Mouse (Mus musculus) CH12.LX (cell line): ENCODE measurements around the gene Erg28. TPM values are rescaled to one million over a fixed set of nuclear protein-coding genes. Genes with fewer than 3 reads are reported as not detected.

ENCODE experiments used
- DNase-seq: peaks from one replicate; pipeline ENCODE4 v3.0.0-alpha.2; 2013; ENCODE audit errors: extremely low read depth
- H3K27ac ChIP-seq: 2 replicates; pipeline ENCODE4 v1.5.1; 2012; ENCODE audit warnings: low read depth, mild to moderate bottlenecking, control low read depth, moderate library complexity; ENCODE audit not compliant: insufficient read depth
- H3K27me3 ChIP-seq: replicated peaks from 2 replicates; pipeline ENCODE3; 2012; ENCODE audit warnings: inconsistent platforms
- H3K36me3 ChIP-seq, 2 experiments: replicated peaks in 1 of 2; 2 replicates each; pipeline versions ENCODE3 to v1.6.1; 2012; ENCODE audit warnings: inconsistent platforms in 1 of 2, low read length in 1 of 2, mild to moderate bottlenecking in 1 of 2, mixed read lengths in 1 of 2, moderate library complexity in 1 of 2; ENCODE audit not compliant: control insufficient read depth in 1 of 2, insufficient read depth in 1 of 2
- H3K4me1 ChIP-seq, 2 experiments: 2 replicates each; pipeline ENCODE4 v1.6.1; 2012; ENCODE audit warnings: inconsistent platforms in 1 of 2, moderate library complexity in 1 of 2; ENCODE audit not compliant: insufficient read depth in 2 of 2, control insufficient read depth in 1 of 2
- H3K4me2 ChIP-seq: 2 replicates; pipeline ENCODE4 v1.6.1; 2012; ENCODE audit warnings: low read depth, mild to moderate bottlenecking, control low read depth; ENCODE audit not compliant: poor library complexity, insufficient read depth, severe bottlenecking
- H3K4me3 ChIP-seq, 3 experiments: fragments of 150-350 bp in 1 of 3; sonication (generic) in 1 of 3; replicated peaks in 1 of 3; 2 replicates each; pipeline versions ENCODE3 to v1.5.1; 2011 to 2012; ENCODE audit warnings: low read depth in 2 of 3, low read length in 2 of 3, mild to moderate bottlenecking in 2 of 3, moderate library complexity in 2 of 3, control low read depth in 1 of 3, improper control_type of control experiment in 1 of 3, inconsistent platforms in 1 of 3, mixed read lengths in 1 of 3; ENCODE audit not compliant: poor library complexity in 1 of 3
- H3K79me2 ChIP-seq: replicated peaks from 2 replicates; pipeline ENCODE4 v1.6.1; 2012; ENCODE audit warnings: mild to moderate bottlenecking, moderate library complexity; ENCODE audit not compliant: control insufficient read depth, poor library complexity, insufficient read depth, severe bottlenecking; ENCODE audit errors: extremely low read depth
- H3K9ac ChIP-seq: 2 replicates; pipeline ENCODE4 v1.6.1; 2012; ENCODE audit warnings: low read depth, mild to moderate bottlenecking, control low read depth, moderate library complexity; ENCODE audit not compliant: insufficient read depth
- H3K9me3 ChIP-seq: replicated peaks from 2 replicates; pipeline ENCODE3; 2012; ENCODE audit warnings: low read length, inconsistent platforms, mixed read lengths
- BHLHE40 ChIP-seq: IDR thresholded peaks from 2 replicates; pipeline ENCODE4 v1.6.1; 2011; ENCODE audit warnings: mild to moderate bottlenecking, low read depth, low read length, improper control_type of control experiment
- CHD2 ChIP-seq: IDR thresholded peaks from 2 replicates; pipeline ENCODE4 v1.6.1; 2011; ENCODE audit warnings: low read length, improper control_type of control experiment
- CTCF ChIP-seq, 2 experiments: IDR thresholded peaks in 1 of 2; conservative IDR thresholded peaks in 1 of 2; 2 replicates each; pipeline ENCODE4 v1.5.1; 2011 to 2012; ENCODE audit warnings: low read depth in 2 of 2, low read length in 2 of 2, improper control_type of control experiment in 1 of 2, inconsistent platforms in 1 of 2, mild to moderate bottlenecking in 1 of 2, moderate library complexity in 1 of 2
- ELF1 ChIP-seq: IDR thresholded peaks from 2 replicates; pipeline ENCODE4 v1.6.1; 2014; ENCODE audit warnings: low read depth, mild to moderate bottlenecking, inconsistent platforms, low read length, improper control_type of control experiment
- EP300 ChIP-seq: IDR thresholded peaks from 2 replicates; pipeline ENCODE4 v1.6.1; 2011; ENCODE audit warnings: low read length, improper control_type of control experiment
- ETS1 ChIP-seq: conservative IDR thresholded peaks from 2 replicates; pipeline ENCODE4 v1.6.1; 2012; ENCODE audit warnings: low read depth, mild to moderate bottlenecking, inconsistent platforms, low read length, improper control_type of control experiment, moderate library complexity
- HCFC1 ChIP-seq: IDR thresholded peaks from 2 replicates; pipeline ENCODE4 v1.6.1; 2012; ENCODE audit warnings: low read depth, mild to moderate bottlenecking, inconsistent platforms, low read length, improper control_type of control experiment
- JUN ChIP-seq: IDR thresholded peaks from 2 replicates; pipeline ENCODE4 v1.6.1; 2011; ENCODE audit warnings: low read depth, mild to moderate bottlenecking, low read length, improper control_type of control experiment, moderate library complexity; ENCODE audit not compliant: insufficient read depth
- MAX ChIP-seq: IDR thresholded peaks from 2 replicates; pipeline ENCODE4 v1.6.1; 2011; ENCODE audit warnings: low read length, improper control_type of control experiment
- MYC ChIP-seq: IDR thresholded peaks from 2 replicates; pipeline ENCODE4 v1.6.1; 2011; ENCODE audit warnings: low read depth, mild to moderate bottlenecking, improper control_type of control experiment, low read length
- NELFE ChIP-seq: IDR thresholded peaks from 2 replicates; pipeline ENCODE4 v1.6.1; 2011; ENCODE audit warnings: low read depth, low read length, improper control_type of control experiment
- NRF1 ChIP-seq: IDR thresholded peaks from 2 replicates; pipeline ENCODE4 v1.6.1; 2014; ENCODE audit warnings: low read depth, mild to moderate bottlenecking, inconsistent platforms, low read length, improper control_type of control experiment, moderate library complexity
- PAX5 ChIP-seq: IDR thresholded peaks from 2 replicates; pipeline ENCODE4 v1.6.1; 2012; ENCODE audit warnings: low read length, inconsistent platforms, mixed read lengths
- RAD21 ChIP-seq: IDR thresholded peaks from 2 replicates; pipeline ENCODE4 v1.6.1; 2011; ENCODE audit warnings: low read depth, mild to moderate bottlenecking, low read length, improper control_type of control experiment, moderate library complexity
- RCOR1 ChIP-seq: conservative IDR thresholded peaks from 2 replicates; pipeline ENCODE4 v1.6.1; 2012; ENCODE audit warnings: low read depth, mild to moderate bottlenecking, inconsistent platforms, low read length, improper control_type of control experiment
- SMC3 ChIP-seq: IDR thresholded peaks from 2 replicates; pipeline ENCODE4 v1.6.1; 2011; ENCODE audit warnings: low read depth, low read length, improper control_type of control experiment
- TBP ChIP-seq: conservative IDR thresholded peaks from 2 replicates; pipeline ENCODE4 v1.6.1; 2011; ENCODE audit warnings: low read depth, low read length, improper control_type of control experiment
- TCF12 ChIP-seq: IDR thresholded peaks from 2 replicates; pipeline ENCODE4 v1.6.1; 2014; ENCODE audit warnings: low read depth, mild to moderate bottlenecking, inconsistent platforms, low read length, improper control_type of control experiment
- USF1 ChIP-seq: IDR thresholded peaks from 2 replicates; pipeline ENCODE4 v1.6.1; 2014; ENCODE audit warnings: low read depth, mild to moderate bottlenecking, inconsistent platforms, low read length, improper control_type of control experiment
- USF2 ChIP-seq: conservative IDR thresholded peaks from 2 replicates; pipeline ENCODE4 v1.6.1; 2011; ENCODE audit warnings: low read depth, low read length, improper control_type of control experiment
- ZKSCAN1 ChIP-seq: IDR thresholded peaks from 2 replicates; pipeline ENCODE4 v1.6.1; 2012; ENCODE audit warnings: low read depth, inconsistent platforms, low read length, improper control_type of control experiment, borderline replicate concordance
- ZMIZ1 ChIP-seq: IDR thresholded peaks from 2 replicates; pipeline ENCODE4 v1.6.1; 2012; ENCODE audit warnings: low read depth, mild to moderate bottlenecking, inconsistent platforms, low read length, improper control_type of control experiment
- dilution Hi-C: fragments of 300-500 bp; cut with MboI; formaldehyde crosslinking; loops from 2 replicates; pipeline ENCODE4 v1.14.3; 2020; ENCODE audit warnings: low sequenced_read_pairs; ENCODE audit not compliant: extremely low pct_unique_long_range_greater_than_20kb, extremely low pct_ligation_motif_present
- in situ Hi-C: fragments of 300-500 bp; cut with MboI; formaldehyde crosslinking; loops from 3 replicates; pipeline ENCODE4 v1.14.3; 2019; ENCODE audit warnings: low sequenced_read_pairs, low pct_ligation_motif_present, low pct_unique_long_range_greater_than_20kb, mixed read lengths
- polyA plus RNA-seq: library from polyadenylated mRNA; unstranded; fragments of >175 nt; gene quantifications from 2 replicates; pipeline ENCODE4 v1.2.1, GENCODE M21; 2012; ENCODE audit warnings: low read depth; ENCODE audit not compliant: insufficient read length
- total RNA-seq, 2 experiments: library from RNA; depleted of rRNA; stranded (reverse); fragments of 300-350 nt in 1 of 2; fragments of >200 nt in 1 of 2; gene quantifications; 2 replicates each; pipeline ENCODE4 v1.2.3; 2012 to 2014

Gene Erg28
- total and polyA plus RNA-seq, 3 experiments = 83.6 to 318 (median 143) TPM

- in situ Hi-C loops (no loop called here), dilution Hi-C loops (no loop called here)
- Histone ChIP-seq H3K27me3 (no peaks in the 10 kb centered on the region), H3K79me2 (no peaks in the 10 kb centered on the region), H3K36me3 (peaks cover 3 to 40% of the 10 kb centered on the region in 2 experiments), H3K9me3 (no peaks in the 10 kb centered on the region), H3K4me2 (no peak overlapping the region), H3K4me3 (no peak overlapping the region), H3K4me1 (peaks cover 0 to 9% of the 10 kb centered on the region in 2 experiments; a peak in 1 of 4 replicates), H3K27ac (no peak overlapping the region), H3K9ac (no peak overlapping the region)
- TF ChIP-seq EP300 (no peak), ZMIZ1 (no peak), ELF1 (no peak), CTCF (conservative IDR thresholded peaks at IDR 0.05 in 1 of 2, IDR thresholded peaks at IDR 0.05 in 1 of 2; ENCODE audit: low read depth in 2 of 2, low read length in 2 of 2) (peak in 1 of 2 experiments; percentile 69; a peak in 3 of 4 replicates), ZKSCAN1 (no peak), SMC3 (peak; percentile 55), RAD21 (peak; percentile 69)
- DNase-seq = peak; percentile 12
These were observed 41.2 kb upstream of the Erg28 start for GRCm38 (mm10) chr12:85865526-85865925.

GRCm38 (mm10) chr12:85862514-85862913 lies 38.2 kb upstream of the Erg28 start:
- in situ Hi-C loops (no loop called here), dilution Hi-C loops (no loop called here)
- no peak overlapping the region for H3K4me2 ChIP-seq
- H3K4me1 ChIP-seq = no peaks in the 10 kb centered on the region
- H3K9ac ChIP-seq = no peak overlapping the region
- H3K36me3 ChIP-seq = peaks cover 3 to 43% of the 10 kb centered on the region in 2 experiments
- H3K9me3 ChIP-seq = no peaks in the 10 kb centered on the region
- no peaks in the 10 kb centered on the region for H3K27me3 ChIP-seq
- no peak overlapping the region for H3K4me3 ChIP-seq
- DNase-seq = no peak
- TF ChIP-seq USF1 (no peak), CTCF (conservative IDR thresholded peaks at IDR 0.05 in 1 of 2, IDR thresholded peaks at IDR 0.05 in 1 of 2; ENCODE audit: low read depth in 2 of 2, low read length in 2 of 2) (no peak), PAX5 (no peak), JUN (no peak), NRF1 (no peak), MYC (no peak), RCOR1 (no peak), CHD2 (no peak), MAX (no peak), HCFC1 (no peak), ZMIZ1 (no peak), BHLHE40 (no peak), TCF12 (no peak), USF2 (no peak), NELFE (no peak), ETS1 (no peak), TBP (no peak)
- H3K79me2 ChIP-seq = no peaks in the 10 kb centered on the region
- no peak overlapping the region for H3K27ac ChIP-seq
